Mouse (Mus musculus) layer of hippocampus, adult 9-10 months (tissue): ENCODE measurements around the gene Cnnm3.
"Not testable (repeated sequence)": the region's sequence is repeated elsewhere in the genome, so short reads cannot be mapped to it uniquely, and the experiment has no call there.

Experiments
- DNase-seq: peaks from one replicate; pipeline ENCODE4 v3.0.0; 2022; ENCODE audit warnings: low spot score

The Cnnm3 gene

GRCm38 (mm10) chr1:36536397-36536728 lies 24.7 kb downstream of the Cnnm3 start:
- DNase-seq, result no peak

- not testable (repeated sequence) for DNase-seq
These were observed 25.1 kb downstream of the Cnnm3 start, which contains the start of gene Ankrd23 for GRCm38 (mm10) chr1:36536783-36537182. Gene Ankrd23 (minus strand): TSS chr1:36536883.

GRCm38 (mm10) chr1:36538727-36539126 lies 27.1 kb downstream of the Cnnm3 start:
- no peak for DNase-seq

DNA sequence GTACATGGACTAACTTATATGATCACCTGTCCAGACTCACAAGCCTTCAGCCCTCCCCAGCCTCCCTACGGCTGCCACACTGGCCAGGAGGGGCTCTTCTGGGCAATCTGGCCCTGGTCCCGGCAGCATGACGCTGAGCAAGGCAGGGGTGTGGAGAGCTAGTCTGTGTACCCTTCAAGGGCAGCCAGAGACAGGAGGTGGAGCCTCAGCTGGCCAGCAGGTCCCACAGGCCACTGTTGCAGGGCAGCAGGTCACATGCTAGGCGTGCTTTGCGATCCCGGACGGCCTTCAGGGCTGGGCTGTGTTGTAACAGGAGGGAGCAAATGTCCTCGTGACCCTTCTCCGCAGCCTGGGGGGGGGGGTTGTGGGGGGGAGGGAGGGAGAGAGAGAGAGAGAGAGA lies 27.5 kb downstream of the Cnnm3 start, which contains the start of gene Gm42417:
TSS of gene Gm42417 (minus strand) at position 244 of the 400 bp plus-strand sequence.
- no peak for DNase-seq

DNA sequence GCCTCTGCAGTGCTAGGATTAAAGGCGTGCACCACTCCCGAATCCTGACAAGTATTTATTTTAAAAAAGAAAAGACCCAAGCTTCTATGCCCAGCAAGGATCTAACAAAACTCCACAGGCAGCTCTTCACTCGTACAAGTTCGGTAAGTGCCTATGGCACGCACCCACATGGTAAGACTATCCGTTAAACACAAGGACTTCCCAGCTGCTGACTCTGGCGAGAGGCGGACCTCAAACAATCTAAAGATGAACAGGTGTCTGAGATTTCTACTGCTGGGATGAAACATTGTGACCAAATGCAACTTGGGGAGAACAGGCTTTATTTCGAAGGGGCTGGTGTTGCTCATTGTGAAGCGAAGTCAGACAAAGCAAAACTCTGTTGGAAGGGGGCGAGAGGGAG lies 28.5 kb downstream of the Cnnm3 start:
- DNase-seq, result no peak

- DNase-seq, result no peak
These were observed 29.1 kb downstream of the Cnnm3 start for GRCm38 (mm10) chr1:36540807-36541206.

- DNase-seq, result no peak
These were observed 30.2 kb downstream of the Cnnm3 start for GRCm38 (mm10) chr1:36541844-36542243.

- DNase-seq, result no peak
These were observed 31.3 kb downstream of the Cnnm3 start for GRCm38 (mm10) chr1:36542925-36543324.

DNA sequence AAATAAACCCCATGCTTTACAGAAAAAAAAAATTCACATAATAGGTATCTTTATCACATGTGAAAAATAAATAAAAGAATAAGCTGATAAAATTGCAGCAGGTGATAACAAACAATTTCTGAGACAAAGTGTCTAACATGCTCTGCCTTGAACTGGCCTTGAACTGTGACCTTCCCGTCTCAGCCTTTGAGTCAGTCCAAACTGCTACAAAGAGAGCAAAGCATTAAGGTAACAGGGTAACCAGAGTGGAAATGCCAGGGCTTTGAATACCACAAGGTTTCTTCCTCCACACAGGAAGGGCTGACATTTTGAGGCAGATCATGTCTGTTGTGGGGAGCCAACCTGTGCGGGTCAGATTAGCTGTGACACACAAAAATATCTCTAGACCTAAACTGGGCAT lies 33.7 kb downstream of the Cnnm3 start:
- no peak for DNase-seq

- DNase-seq, result no peak
These were observed 34.4 kb downstream of the Cnnm3 start for GRCm38 (mm10) chr1:36545845-36546600.

GRCm38 (mm10) chr1:36546888-36547471 lies 35.3 kb downstream of the Cnnm3 start, which contains the start of gene Ankrd39:
Gene Ankrd39 (minus strand): TSS chr1:36547445.
- DNase-seq, result peak; percentile 99

DNA sequence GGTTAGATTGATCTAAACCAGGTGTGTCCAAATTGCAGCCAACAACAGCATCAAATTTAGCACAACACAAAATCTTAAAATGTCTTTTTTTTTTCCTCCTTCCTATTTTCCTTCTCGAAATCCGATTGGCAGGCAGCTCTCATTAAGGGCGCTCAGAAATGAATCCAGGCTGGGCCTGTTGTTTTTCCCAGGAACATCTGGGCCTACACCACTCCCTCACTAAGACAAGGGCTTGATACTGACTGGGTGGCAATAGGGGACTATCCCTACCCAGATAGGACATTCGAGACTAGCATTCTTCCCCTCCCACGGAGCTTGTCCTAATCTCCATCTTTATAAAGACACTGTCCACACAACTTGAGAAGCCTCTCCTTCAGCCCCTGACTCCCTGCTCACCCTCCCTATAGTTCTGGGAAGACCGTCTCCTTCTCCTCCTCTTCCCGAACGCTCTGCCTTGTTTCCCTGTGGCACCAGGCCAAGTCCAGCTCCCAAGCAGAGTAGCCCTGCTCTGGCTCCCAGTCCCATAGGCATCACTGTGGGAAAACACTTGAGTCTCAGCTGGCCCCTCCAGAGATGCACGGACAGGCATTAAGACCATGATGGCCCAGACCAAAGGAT lies 36.4 kb downstream of the Cnnm3 start:
- no peak for DNase-seq

DNA sequence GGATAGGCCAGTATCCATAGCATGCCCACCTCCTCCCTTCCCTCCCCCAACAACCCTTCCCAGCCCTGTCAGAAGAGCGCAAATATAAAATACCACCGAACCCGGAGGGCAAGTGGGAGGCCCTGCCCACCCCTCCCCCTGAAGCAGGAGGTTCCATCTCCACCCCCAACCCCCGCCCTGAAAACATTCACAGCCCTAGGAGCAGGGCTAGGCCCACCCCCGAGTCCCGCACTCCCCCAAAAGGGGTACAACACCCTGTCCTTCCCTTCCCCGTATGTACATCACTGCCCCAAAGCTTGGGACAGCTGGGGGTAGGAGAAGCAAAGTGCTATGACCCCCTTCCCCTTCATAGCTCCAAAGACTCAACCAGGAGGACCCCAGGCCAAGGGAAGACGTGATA lies 37.1 kb downstream of the Cnnm3 start:
- DNase-seq, result no peak

DNA sequence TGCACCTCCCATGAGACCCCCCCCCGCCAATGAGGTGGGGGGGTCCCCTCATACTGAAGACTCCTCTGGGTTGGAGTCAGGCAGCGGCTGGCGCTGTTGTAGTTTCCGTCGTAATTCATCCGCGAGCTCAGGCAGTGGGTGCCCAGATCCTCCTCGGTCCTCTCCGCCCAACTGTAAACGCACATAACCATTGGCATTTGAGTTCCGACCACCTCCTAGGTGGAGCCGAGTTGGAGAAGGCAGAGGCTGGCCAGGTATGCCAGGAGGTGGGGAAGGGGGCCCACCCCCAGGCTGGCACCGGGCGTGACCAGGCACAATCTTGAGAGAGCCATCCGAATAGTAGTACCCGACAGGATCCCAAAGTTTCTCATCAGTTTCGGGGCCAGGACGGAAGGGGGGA lies 37.8 kb downstream of the Cnnm3 start:
- no peak for DNase-seq

DNA sequence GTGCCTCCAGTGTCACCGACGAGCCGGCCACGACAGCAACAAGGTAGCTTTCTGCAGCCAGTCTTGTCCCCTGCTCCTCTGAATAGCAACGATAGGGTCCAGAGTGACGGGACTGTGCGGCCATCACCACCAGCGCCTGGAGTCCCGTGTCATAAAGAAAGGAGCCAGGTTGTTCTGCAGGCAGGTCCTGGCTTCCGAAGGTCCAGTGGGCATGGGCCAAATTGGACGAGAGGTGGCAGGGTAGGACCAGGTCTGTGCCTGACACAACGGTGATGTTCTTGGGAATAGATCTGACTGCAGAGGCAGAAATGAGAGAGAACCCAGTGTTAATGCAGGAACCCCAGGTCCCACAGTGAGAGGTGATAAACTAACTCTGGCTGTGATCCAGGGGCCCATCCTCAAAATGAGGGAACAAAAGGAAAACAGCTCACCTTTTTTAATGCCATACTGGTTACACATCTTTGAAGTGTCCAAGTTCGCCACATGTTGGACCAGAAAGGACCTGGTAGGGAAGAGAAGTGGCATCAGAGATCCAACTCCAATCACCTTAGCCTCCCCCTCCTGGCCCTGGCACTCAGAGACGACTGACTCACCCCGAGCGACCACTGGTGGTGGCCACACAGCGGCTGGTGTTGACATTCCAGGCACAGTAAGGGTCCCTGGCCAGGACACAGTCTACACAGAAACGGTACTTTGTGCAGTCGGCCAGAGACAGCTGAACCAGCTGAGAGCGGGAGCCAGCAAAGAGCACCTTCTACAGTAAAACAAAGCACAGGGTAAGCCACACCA lies 38.6 kb downstream of the Cnnm3 start:
- DNase-seq, result no peak

DNA sequence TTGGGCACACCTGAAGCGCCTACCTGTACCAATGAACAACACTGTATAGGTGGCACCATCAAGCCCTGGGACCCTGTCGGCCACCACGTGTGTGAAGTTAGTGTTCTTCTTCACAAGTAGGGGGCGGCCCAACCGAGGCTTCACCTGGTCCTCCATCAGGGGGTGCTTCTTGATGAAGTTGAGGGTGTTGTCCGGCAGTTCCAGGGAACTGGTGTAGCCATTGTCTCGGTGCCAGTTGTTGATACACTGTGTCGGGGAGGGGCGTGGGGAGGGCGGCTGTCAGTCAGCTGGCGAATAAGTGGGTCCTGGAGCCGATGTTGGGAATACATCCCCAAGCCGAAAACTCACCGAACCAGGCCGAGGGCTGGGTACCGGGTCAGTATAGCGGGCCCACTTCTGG lies 40.2 kb downstream of the Cnnm3 start:
- DNase-seq, result no peak

- no peak for DNase-seq
These were observed 40.8 kb downstream of the Cnnm3 start for GRCm38 (mm10) chr1:36552506-36552905.

DNA sequence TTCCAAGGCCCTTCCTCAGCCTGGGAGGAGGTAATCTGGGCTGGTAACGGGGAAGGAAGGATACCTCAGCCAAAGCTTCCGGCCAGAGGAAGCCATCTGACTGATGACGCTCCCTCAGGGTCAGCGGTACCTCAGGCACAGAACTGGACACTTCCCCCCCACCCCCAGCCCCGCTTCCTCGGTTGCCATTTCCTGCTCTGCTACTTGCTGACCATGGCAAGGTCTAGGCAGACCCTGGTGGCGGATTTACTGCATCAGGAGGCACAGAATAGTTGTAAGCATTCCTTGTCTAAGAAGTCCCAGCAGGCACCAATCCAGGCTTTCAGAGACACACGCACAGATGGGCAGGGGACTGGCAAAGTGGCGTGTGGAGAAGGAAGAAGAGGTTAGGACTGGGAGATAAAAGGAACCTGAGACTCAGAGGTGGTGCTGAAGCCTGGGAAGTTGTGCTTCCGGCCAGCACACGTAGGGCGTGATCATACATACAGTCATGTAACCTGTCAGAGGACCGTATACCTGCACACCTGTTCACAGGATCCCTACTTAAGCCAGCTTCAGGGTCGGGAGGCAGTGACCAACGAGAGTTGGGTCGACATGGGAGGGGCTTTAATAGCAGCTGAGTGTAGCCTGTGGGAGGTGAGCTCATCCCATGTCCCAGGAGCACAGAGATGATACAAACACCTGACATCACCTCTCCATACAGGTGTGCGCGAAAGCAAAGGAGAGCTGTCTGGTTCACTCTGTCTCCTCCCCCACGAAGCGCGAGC lies 43.1 kb downstream of the Cnnm3 start:
- no peak for DNase-seq

DNA sequence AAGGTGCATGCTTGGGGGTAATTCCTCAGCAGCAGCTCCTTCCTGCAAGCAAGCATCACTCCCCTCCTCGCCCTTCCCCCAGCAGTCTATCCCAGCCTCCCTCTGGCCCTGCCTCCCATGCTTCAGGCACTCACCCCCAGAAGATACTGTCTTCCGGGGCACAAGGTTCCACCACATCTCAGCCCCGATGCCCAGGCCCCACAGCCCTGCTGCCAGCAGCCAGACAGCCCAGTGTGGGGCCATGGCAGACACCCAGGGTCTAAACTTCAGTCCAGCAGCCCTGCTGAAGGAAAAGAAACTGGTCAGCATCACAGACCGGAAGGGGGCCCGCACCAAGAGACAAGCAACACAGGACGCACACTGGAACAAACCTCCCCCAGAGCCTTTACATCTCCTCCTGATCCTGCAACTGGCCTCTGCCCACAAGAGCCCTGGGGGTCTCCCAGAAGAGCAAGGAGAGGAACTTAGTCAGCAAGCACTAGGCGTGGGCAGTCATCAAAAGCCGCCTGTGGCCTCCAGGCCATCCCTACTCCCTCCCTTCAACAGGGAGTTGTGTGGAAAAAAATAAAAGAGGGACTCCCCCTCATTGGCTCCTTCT lies 44.2 kb downstream of the Cnnm3 start:
- DNase-seq, result no peak

GRCm38 (mm10) chr1:36556553-36557456 lies 45.1 kb downstream of the Cnnm3 start:
- peak; percentile 77 for DNase-seq
